Mouse (Mus musculus) retina, adult 2 months (tissue): ENCODE data around the gene Chmp6.

ENCODE experiments used
- DNase-seq: peaks from one replicate; pipeline ENCODE4 v3.0.0-alpha.2; 2012; ENCODE audit warnings: low read depth, low spot score

Chmp6 gene

DNA sequence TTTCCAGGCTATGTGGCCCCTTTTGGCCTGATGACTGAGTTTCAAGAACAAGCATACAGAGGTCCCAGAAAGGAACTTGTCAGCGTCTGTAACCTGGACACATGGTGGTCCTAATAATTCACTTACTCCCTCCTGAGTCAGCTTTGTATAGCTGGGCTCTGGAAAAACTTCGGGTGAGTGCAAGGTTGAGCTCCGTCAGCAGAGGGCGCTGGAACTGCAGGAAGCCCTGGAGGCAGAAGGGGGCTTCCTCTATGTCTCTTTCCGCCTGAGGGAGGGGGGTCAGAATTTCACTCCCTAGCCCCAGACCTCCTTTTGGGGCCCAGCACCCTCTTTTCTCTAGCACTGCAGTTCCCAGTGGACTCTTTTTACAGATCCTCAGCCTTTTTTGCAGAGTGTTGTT lies 3.8 kb upstream of the Chmp6 start:
- DNase-seq = no peak

DNA sequence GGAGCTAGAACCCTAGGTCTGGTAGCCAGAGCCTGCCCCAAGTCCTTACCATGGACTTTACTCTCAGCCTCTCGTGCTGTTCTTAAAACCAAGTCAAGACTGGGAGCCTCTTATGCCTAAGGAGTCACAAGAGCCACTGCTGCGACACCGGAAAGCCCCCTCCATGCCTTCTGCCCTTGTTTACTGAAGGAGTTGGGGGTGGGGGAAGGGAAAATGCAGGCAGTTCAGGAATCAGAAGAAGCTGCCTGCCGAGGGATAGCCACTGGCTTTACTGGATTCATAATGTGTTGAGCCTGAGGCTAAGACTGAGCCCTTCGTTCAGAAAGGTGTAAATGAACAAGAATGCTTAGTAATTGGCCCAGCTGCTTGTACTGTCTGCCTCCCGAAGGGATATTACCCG lies 396 bp upstream of the Chmp6 start:
- no peak for DNase-seq

DNA sequence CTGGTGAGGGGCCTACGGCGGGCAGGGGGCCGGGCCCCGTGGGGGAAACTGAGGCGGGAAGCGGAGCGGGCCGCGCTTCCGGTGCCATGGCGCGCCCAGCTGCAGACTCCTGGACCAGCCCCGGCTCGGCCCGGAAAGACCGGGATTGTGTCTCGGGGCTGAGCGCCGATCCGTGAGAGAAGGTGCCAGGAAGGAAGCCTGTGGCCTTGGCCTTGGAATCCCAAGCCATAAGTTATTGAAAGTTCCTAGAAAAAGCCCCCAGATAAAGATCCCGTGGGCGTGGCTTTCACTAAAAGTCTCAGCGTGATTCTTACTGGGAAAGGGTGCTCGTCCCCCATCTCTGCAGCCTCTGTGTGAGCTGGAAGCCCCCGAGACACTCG lies 684 bp downstream of the Chmp6 start:
- DNase-seq = no peak

DNA sequence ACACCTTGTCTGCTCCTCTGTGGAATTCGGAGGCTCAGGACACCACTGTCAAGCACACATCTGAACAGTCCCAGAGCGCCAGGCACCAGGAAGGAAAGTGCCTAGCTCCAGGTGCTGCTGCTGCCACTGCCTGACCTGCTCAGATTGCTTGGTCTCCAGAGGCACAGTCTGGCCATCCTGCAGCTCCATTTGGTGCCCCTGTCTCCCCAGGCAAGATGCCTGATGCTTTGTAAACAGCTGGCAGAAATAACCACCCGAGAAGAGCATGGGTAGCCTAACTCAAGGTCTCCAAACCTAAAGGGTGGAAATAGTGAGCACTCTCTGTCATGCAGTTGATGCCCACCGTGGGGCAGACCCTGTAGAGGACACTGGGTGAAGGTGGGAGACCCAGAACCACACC lies 1.1 kb downstream of the Chmp6 start:
- no peak for DNase-seq

DNA sequence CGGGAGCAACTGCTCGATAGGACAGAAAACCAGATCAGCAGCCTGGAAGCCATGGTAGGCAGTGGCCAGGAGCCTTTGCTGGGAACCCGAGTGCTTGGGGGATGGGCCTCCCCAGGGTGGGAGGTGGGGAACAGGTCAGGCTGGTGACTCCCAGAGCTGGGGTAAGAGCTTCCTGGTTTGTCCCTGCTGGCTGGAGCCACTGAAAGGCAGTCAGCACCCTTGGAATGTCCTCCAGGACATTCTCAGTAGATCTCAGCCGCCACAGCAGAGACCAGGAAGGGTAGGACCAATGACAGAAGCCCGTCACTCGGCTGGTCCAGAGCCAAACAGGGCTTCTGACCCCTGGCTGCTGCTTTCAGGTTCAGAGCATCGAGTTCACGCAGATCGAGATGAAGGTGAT lies 2.4 kb downstream of the Chmp6 start:
- no peak for DNase-seq

DNA sequence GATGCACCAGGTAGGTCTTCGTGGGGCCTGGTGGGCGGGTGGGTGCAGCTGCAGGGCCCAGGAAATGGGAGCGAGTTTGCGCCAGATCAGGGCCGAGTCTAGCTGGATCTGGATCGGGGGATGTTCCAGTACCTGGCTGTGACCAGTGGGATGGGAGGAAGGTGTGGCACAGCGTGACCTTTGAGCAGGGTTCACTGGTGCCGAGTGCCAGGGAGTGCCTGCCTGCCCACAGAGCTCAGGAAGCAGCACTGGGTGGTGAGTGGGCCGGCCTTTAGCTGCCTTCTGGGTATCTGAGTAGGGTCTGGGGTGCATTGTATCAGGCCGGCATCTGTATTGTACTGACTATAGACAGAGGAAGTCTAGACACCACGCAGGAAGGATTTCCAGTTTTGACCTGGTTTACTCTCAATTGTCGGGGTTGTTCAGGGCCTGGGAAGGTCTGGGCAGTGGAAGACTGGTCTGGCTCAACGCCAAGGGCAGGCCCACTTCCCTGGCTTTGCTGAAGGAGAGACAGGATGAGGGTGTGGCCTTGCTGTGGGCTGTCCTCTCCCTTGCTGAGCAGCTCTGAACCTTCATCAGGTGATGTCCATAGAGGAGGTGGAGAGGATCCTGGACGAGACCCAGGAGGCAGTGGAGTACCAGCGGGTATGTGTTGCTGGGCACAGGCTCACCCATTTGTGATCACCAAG lies 3.0 kb downstream of the Chmp6 start:
- no peak for DNase-seq

DNA sequence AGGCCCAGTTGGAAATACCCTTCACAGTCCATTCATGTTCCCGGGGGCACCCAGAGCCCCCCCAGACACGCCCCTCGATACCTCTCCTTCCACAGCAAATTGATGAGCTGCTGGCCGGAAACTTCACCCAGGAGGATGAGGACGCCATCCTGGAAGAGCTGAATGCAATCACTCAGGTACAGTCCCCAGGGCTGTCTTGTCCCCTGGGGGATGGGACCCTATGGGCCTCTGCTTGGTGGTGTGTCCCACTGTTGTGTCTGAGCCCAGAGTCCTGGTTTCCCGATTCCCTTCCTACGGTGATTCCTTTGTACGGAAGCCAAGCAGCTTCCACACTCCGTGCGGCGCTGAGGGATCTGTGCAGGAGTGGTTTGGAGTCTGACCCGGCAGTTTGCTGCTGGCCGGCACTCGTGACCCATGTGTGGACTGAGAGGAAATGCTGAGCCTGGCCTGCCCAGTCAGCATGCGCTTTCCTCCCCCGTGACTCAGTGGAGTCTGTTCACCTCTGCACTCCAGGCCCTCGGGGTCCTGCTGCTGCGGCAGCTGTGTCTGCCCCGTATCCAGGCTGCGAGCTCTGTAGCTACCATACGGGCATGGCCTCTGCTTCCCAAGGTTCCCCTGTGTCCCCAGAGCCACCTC lies 3.7 kb downstream of the Chmp6 start:
- DNase-seq = no peak

DNA sequence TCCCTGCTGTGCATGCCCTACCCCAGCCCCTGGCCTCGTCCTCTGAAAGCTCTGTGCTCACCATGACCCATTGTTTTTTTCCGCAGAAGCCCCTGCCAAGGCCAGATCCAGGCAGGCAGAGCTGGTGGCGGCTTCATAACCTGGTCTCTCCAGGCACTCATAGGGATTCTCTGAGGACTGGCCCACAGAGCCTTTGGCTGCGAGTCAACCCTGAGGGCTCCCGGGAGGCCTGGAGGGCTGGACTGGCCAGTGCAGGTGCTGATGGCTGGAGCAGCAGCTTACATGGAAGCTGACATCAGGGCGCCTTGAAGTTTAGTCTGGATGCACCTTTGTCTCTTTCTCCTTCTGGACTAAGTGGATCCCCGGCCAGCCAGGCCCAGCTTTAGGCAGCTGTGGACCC lies 5.3 kb downstream of the Chmp6 start:
- DNase-seq = no peak

DNA sequence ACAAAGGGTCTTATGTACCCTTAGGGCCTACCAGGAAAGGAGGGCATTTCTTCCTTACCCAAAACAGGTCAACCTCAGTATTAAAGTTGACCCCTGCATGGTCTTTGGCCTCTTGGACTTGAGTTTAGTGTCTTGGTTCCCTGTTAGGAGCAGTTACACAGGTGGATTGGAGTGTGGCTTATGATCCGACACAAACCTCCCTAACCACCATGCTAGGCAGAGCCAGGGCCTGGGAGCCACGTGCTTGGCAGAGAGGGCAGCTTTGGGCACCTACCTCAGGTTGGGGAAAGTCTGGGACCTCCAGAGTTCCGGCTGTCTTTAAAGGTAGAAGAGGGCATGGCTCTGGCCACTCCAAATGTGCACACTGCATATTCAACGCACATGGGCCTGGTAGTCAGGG lies 6.2 kb downstream of the Chmp6 start:
- DNase-seq = no peak

DNA sequence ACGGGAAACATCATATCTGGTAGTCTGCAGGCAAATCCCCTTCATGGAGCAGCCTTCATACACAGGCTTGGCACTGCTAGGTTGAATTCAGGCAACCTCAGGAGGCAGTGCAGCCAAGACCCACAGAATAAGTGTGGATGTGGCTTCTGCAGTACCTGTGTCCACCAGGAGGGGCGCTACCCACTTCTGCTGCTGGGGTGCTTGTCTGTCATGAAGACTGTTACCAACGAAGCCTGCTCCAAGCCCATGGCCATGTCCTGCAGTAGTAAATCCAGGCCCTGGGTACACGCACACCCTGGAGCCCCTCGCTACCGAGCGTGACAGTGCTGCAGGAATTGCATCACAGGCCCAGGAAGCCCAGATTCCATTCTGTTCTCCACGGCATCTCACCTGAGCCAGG lies 6.7 kb downstream of the Chmp6 start:
- no peak for DNase-seq

DNA sequence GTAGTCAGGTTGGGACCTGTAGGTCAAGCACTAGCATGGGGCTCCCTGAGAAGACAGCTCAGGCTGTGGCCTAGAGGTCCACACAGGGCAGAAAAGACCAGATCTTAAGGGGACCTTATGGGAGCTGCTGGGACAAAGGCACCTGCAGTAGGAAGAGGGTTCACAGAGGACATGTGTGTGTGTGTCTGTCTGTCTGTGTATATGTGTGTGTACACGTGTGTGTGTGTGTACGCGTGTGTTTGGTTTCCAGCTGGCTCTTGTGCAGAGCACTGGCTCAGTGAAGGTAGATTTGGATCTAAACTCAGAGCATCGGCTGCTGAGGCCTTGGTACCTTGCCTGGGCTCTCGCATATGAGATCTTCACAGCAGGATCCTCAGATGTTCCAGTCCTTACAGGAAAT lies 7.4 kb downstream of the Chmp6 start:
- DNase-seq = no peak

DNA sequence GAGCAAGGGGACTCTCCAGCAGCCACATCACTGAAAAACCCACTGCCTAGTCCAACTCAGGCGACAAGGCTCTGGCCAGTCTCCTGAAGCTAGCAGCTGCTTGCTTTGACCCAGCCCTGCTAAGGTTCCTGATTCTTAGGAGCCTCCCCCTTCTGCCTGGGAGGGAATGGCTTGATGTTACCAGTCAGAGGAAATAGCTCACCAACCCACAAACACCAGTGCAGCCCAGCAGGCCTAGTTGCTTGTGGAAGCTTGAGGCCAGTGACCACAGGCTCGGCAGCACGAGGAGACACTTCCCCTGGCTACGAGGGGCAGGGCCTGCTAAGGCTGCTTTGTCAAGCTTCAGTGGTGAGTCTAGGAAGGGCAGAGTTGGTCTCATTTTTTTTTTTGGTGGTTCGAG lies 11.9 kb downstream of the Chmp6 start:
- no peak for DNase-seq

DNA sequence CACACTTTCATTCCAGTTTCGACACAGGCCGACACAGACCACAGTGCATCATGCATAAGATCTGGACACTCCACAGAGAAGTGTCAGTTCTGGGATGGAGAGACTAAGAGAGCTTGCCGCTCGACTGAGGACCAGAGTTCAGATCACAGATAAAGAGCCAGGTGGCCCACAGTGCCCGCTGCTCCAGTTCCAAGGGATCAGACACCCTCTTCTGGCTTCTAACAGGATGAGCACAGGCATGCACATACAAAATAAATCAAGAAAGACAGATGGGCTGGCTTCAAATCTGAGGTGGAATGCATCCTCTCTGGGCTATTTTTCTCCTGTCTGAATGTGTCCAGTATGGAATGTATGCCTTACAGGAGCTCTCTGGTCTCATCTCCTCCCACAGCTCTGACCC lies 13.5 kb downstream of the Chmp6 start:
- no peak for DNase-seq

DNA sequence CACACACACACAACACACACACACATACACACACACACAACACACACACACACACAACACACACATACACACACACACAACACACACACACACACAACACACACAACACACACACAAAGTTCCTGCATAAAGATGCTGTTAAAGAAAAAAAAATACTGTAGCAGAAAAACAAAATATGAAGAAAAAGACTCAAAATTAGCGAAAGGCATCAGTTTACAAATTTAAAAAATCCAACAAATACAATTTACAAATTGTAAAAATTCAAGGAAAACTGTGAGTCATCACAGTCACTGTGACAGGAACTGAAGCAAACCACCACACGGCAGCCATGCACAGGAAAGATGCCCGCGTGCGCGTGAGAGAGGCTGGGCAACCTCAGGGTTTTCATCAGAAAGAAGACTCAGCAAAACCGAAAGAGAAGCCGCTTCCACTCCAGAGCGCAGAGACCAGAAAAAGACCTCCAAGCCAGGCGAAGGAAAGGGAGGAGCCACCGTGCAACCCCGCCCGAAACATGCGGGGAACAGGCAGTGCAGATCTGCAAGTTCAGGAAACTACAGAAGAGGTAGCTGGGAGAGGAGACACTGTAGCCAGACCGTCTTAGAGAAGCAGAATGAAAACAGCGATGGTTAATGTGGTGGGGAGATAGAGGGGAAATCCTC lies 14.9 kb downstream of the Chmp6 start:
- DNase-seq = no peak

DNA sequence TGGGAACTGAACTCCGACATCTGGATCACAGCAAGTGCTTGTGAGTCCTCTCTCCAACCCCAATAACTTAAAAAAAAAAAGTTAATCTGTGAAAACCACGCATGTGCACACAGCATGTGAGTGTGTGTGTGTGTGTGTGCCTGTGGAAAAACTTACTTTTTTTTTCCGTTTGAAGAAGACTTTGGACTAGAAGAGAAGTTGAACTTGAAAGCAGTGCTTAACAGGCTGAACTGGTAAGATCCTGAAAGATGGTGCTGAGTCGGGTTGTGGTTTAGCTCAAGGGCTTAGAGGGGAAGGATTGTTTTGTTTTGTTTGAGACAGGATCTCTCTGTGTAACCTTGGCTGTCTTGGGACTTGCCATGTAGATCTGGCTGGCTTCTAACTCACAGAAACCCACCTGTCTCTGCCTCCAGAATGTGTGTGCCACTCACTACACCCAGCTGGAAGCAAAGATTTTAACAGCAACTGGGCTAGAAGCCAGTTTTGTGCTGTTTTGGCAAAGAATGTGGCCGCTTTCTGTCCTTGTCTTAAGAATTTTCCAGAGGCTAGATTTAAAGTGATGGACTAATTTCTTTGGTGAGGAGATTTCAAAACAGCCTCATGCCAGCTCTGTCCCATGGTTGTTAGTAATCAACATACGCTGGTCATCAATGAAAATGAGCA lies 16.5 kb downstream of the Chmp6 start:
- no peak for DNase-seq

DNA sequence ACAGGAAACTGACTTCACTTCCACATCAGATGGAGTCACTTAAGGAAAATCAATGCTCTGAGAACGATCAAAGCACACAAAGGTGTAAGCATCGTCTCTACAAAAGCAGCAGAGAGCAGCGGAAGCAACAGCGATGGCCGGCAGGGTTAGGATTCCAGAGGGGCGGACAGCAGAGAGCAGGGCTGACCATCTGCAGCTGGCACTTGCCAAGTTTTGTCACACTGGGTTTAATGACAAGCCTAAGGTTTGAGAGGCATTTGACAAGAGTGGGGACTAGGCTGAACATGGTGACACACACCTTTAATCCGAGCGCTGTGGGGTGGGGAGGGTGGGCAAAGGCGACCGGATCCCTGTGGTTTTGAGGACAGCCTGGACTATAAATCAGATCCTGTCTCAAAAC lies 18.6 kb downstream of the Chmp6 start:
- no peak for DNase-seq

DNA sequence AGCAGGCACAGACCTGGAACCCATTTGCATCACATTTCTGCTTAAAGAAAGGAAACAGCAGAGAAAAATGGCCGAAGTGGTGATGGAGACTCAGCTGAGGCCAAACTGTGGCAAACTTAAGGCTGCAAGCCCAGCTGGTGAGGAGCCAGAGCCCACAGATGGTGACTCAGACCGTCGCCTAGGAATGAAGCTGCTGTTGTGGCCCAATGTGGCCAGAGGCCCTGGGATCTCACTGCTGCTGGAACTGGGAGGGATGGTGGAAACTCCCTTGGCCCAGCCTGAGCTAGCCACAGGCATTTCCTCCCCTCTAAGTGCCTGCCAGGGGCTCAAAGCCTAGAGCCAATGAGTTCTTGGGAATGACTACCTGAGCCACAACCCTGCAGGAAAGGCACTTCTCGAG lies 19.9 kb downstream of the Chmp6 start:
- DNase-seq = no peak

DNA sequence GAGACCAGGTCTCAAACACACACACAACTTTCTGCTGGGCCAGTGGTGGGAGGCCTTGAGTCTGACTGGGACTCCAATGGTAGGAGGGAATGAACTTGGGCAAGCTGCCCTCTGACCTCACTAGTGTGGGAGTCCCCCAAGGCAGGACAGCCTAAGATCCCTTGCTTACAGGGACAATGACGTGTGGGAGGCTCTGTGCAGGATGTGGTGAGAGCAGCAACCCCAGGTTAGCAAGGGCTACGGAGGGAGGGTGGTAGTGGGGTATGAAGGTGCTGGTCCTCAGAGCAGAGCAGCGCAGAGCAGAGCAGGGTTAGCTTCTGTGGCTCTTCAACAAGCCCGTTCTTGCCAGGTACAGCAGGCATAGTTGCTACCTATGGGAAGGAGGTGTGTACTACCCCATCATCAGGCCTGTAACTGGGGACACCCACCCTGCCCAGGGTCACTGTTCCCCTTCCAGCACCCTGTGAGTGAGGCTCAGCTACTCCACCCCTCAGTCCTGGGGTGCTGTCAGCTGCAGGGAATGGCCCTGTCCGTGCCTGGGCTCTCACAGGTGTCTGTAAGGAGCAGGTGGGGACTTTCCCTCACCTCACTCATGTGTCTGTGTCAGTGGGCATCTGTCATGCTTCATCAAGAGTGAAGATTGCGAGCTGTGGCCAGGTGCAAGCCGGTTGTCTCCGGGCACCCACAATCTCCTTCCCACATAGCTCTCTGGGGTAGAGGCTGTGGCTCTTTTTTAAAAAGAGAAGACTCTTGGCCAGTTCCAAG lies 20.8 kb downstream of the Chmp6 start:
- DNase-seq = no peak

DNA sequence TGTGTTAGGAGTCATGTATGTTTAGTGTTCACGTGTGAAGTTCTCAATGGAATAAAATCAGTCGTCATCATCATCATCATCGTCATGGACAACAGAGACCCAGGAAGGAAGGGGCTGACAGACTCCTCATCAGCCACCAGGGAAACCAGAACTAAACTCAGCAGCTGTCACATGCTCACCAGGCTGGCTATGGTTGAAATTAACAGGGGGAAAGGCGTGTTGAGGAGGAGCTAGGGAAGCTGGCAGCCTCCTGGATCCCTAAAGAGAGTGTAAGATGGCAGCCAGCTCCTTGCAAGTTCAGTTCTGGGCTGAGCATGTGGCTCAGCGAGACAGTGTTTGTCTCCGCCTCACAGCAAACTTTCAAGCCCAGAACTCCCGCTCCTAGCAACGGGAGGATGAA lies 21.5 kb downstream of the Chmp6 start:
- DNase-seq = no peak

DNA sequence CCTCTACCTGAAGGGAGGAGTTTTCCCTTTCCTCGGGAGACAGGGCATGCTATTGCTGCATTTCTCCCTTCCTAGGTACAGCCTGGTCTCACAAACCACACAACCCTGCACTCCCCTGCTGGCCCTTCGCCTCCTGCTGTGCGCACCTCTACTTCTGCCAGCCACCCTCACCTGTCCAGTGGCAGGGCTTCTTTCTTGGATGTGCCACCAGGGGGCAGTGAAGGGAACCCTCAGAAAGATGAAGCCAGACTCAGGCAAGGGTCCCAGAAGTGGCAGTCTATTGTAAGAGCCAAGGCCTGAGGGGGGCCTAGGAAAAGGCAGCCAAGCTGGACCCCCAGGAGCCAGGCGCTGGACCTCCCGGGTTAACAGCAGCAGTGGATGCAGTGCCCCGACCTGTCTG lies 22.2 kb downstream of the Chmp6 start:
- DNase-seq = peak; percentile 39

DNA sequence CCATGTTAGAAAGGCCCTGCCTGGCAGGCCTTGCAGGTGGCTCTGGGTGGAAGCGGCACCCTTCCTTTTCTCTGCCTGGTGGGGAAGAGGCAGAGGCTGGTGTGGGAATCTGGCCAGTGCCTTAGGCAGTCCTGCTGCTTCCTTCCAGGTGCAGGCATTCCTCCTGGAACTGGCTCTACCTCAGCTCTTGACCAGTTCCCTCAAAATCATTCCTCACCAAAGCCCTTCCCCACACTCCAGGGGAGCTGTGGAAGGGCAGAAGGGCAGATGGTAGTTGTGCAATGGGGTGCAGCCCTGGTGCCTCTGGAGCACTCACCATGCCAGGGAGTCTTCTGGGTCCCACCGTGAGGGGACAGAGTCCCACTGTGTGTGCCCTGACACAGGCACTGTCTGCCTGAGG lies 23.2 kb downstream of the Chmp6 start:
- DNase-seq = no peak

DNA sequence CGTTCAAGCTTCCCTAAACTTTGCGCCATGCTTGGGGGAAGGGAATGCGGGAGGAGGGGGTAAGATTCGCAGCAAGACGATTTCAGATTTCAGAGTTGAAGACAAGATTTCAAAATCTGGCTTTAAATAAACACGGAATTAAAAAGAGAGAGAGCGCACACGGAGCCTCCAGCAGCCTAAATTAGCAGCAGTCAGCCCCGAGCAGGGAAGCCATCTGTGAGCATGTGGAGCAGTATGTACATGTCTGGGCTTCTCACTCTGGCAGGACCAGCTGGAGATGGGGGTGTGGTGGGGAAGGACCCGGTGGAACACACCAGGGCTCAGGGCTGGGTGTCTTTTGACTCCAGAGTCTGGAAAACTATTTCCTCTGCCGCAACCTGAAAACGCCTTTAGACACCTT lies 24.0 kb downstream of the Chmp6 start:
- DNase-seq = no peak
